9 mouse cellular contexts compared by ENCODE assay signal in genomic region chr2:155848291-155848690, GRCm38 (mm10). TPM values are rescaled to one million over a fixed set of nuclear protein-coding genes. Genes with fewer than 3 reads are reported as not detected.
A peak's percentile ranks its signal among the peaks of the same experiment; 100 is the strongest.
DNase-seq lines count a peak whose midpoint lies in the region; ATAC-seq and TF ChIP-seq lines count a peak whose summit lies in the region.
"Had no signal": no experiment of that assay in that cellular context is flagged by ENCODE, and none has a peak within 500 bp of the region (broad histone marks: within the 10 kb centered on the region; RNA-seq: fewer than 3 reads in every experiment).

No protein-coding gene starts in this region.

- no peak for TF ChIP-seq POLR2A in bone marrow macrophage, adult 2 months (IDR thresholded peaks at IDR 0.05; ENCODE audit: borderline replicate concordance, low read depth, low read length)
- TF ChIP-seq POLR2A in embryonic fibroblast, embryonic 13.5 days (IDR thresholded peaks at IDR 0.05; ENCODE audit: low read depth, low read length), result no peak

- no peak overlapping the region for H3K4me3 ChIP-seq in bone marrow macrophage, adult 2 months (ENCODE audit: insufficient read depth, low read length)
- H3K4me3 ChIP-seq in embryonic fibroblast, embryonic 13.5 days (ENCODE audit: insufficient read depth, low read length), result no peak overlapping the region
- H3K4me3 ChIP-seq: megakaryocyte, embryonic 14.5 days had no signal

- no peaks in the 10 kb centered on the region for H3K4me1 ChIP-seq in bone marrow macrophage, adult 2 months (ENCODE audit: control insufficient read depth, insufficient read depth, low read length)
- peaks cover 14% of the 10 kb centered on the region for H3K4me1 ChIP-seq in embryonic fibroblast, embryonic 13.5 days (ENCODE audit: control insufficient read depth, insufficient read depth, low read length)

- peak; percentile 80 for TF ChIP-seq CTCF in bone marrow macrophage, adult 2 months (IDR thresholded peaks at IDR 0.05; ENCODE audit: low read depth, low read length)
- TF ChIP-seq CTCF in embryonic fibroblast, embryonic 13.5 days (IDR thresholded peaks at IDR 0.05; ENCODE audit: borderline replicate concordance, insufficient read depth, low read length), result peak; percentile 84

- H3K27ac ChIP-seq in bone marrow macrophage, adult 2 months (ENCODE audit: insufficient read depth, low read depth, low read length), result no peak overlapping the region
- H3K27ac ChIP-seq in embryonic fibroblast, embryonic 13.5 days (ENCODE audit: insufficient read depth, low read length), result no peak overlapping the region

- peak; percentile 63 to 79; a peak in 3 of 4 replicates for ATAC-seq in hematopoietic stem cell, adult 5-6 weeks (replicated peaks in 1 of 2; ENCODE audit: insufficient read depth in 1 of 2, low FRiP score in 2 of 2, low TSS enrichment in 1 of 2, low read depth in 1 of 2, poor library complexity in 2 of 2, severe bottlenecking in 2 of 2)

- DNase-seq in MEL-GATA-1-ER (ENCODE audit: extremely low read depth, low read depth), result peak; percentile 47
- DNase-seq in layer of hippocampus, postnatal 10 days (ENCODE audit: low spot score in 2 of 2), result peak; percentile 81 to 88
- DNase-seq in lung, postnatal 36 days, result peak; percentile 88
- DNase-seq in right cerebral cortex, postnatal 14 days, result peak; percentile 83
- peak; percentile 83 for DNase-seq in urinary bladder, postnatal 25 days (ENCODE audit: low spot score)

RNA-seq across cellular contexts. Expression of gene Fam83c, which starts 13.6 kb away (rescaled TPM):
- polyA plus RNA-seq in bone marrow macrophage, adult 2 months (2012; ENCODE audit: insufficient read depth, insufficient read length, missing spikeins), result not detected in 2 replicates
- polyA plus RNA-seq in embryonic fibroblast, embryonic 13.5 days (2011; ENCODE audit: insufficient read length, low read depth, missing spikeins), result not detected in 2 replicates
- total RNA-seq in hematopoietic stem cell, adult 5-6 weeks (2017), result not detected in 2 replicates
- not detected for total RNA-seq in layer of hippocampus, postnatal 10 days (2021)

RNA-seq across cellular contexts. Expression of gene Eif6, which starts 21.6 kb away (rescaled TPM):
- polyA plus RNA-seq in bone marrow macrophage, adult 2 months (2012; ENCODE audit: insufficient read depth, insufficient read length, missing spikeins), result 89.5 and 91.7 TPM in 2 replicates
- polyA plus RNA-seq in embryonic fibroblast, embryonic 13.5 days (2011; ENCODE audit: insufficient read length, low read depth, missing spikeins), result 131 and 133 TPM in 2 replicates
- 32.9 and 107 TPM in 2 replicates for total RNA-seq in hematopoietic stem cell, adult 5-6 weeks (2017)
- 10 to 100 TPM; 73.4 to 83.1 TPM for total RNA-seq in layer of hippocampus, postnatal 10 days (2021)

RNA-seq across cellular contexts. Expression of gene BC029722, which starts 29.1 kb away (rescaled TPM):
- polyA plus RNA-seq in bone marrow macrophage, adult 2 months (2012; ENCODE audit: insufficient read depth, insufficient read length, missing spikeins), result 44.7 and 46.1 TPM in 2 replicates
- 35.2 and 46.7 TPM in 2 replicates for polyA plus RNA-seq in embryonic fibroblast, embryonic 13.5 days (2011; ENCODE audit: insufficient read length, low read depth, missing spikeins)
- 21.0 and 27.2 TPM in 2 replicates for total RNA-seq in hematopoietic stem cell, adult 5-6 weeks (2017)
- 10 to 100 TPM; 37.2 to 38.1 TPM for total RNA-seq in layer of hippocampus, postnatal 10 days (2021)
